Mouse (Mus musculus) cerebellum, adult 2 months (tissue): Measurements from ENCODE around the gene Vash2. TPM values are rescaled to one million over a fixed set of nuclear protein-coding genes. Genes with fewer than 3 reads are reported as not detected.

ENCODE experiments used
- DNase-seq, 2 experiments: peaks; one replicate each; pipeline ENCODE4 v3.0.0; 2021
- H3K27ac ChIP-seq: fragments of 200-500 bp; 2 replicates; pipeline ENCODE4 v1.5.1; 2012; ENCODE audit warnings: low read length, control low read depth, inconsistent platforms; ENCODE audit not compliant: insufficient read depth
- H3K27me3 ChIP-seq: fragments of 200-500 bp; 2 replicates; pipeline ENCODE4 v1.6.1; 2012; ENCODE audit warnings: inconsistent platforms, mild to moderate bottlenecking, low read length, moderate library complexity; ENCODE audit not compliant: control insufficient read depth, insufficient read depth
- H3K4me1 ChIP-seq: fragments of 200-500 bp; 2 replicates; pipeline ENCODE4 v1.6.1; 2011; ENCODE audit warnings: low read length; ENCODE audit not compliant: control insufficient read depth, insufficient read depth
- H3K4me3 ChIP-seq: fragments of 200-500 bp; replicated peaks from 2 replicates; pipeline ENCODE3; 2011; ENCODE audit warnings: mild to moderate bottlenecking, low read depth, low read length, control low read depth; ENCODE audit not compliant: insufficient read depth
- CTCF ChIP-seq: fragments of 200-500 bp; IDR thresholded peaks from 2 replicates; pipeline ENCODE4 v1.5.1; 2011; ENCODE audit warnings: low read depth, mild to moderate bottlenecking, control low read depth, low read length, moderate library complexity, borderline replicate concordance; ENCODE audit not compliant: insufficient read depth
- POLR2A ChIP-seq: fragments of 200-500 bp; IDR thresholded peaks from 2 replicates; pipeline ENCODE4 v1.6.1; 2011; ENCODE audit warnings: low read length, control low read depth, borderline replicate concordance; ENCODE audit not compliant: insufficient read depth
- WGBS: fragments of 180-500 bp; shearing (Covaris S2); methylation state at CpG from one replicate; pipeline ENCODE4 v1.1.7; 2018; 5-methylcytosine and 5-hydroxymethylcytosine counted together
- polyA plus RNA-seq: library from polyadenylated mRNA; depleted of rRNA; stranded (reverse); fragments of >200 nt; gene quantifications from 2 replicates; pipeline ENCODE4 v1.2.3, GENCODE M21; 2012

The Vash2 gene
- polyA plus RNA-seq, 1 experiment, result 3.0 TPM

DNA sequence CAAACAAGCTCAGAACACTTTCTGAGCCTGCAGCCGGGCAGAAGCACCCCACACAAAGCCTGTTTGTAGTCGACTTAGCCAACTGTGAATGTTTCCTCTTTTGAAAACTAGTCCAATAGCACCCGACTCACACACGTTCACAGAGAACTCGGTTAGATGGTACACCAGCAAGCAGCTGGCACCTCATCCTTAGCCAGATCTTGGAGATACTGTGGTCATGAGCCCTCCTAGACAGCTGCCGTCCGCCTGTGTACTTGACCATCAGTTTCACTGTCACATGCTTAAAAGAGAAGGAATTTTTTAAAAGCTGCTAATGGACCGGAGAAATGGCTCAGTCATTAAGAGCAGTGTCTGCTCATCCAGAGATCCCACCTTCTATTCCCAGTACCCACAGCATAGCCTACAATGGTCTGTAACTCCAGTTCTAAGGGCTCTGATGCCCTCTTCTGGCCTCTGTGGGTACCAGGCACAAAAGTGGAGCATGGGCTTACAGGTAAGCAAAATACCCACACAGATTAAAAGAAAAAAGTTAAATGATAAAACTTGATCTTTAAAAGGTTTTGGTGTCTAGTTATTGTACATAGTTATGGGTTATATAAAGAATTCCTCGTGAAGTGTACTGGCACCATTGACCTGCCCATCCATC lies 10.5 kb upstream of the Vash2 start:
- 72% methylated on average over 9 of the region's 9 CpGs for WGBS
- no peaks in the 10 kb centered on the region for H3K4me1 ChIP-seq
- no peaks in the 10 kb centered on the region; the same call in 1 of the 2 replicates for H3K27me3 ChIP-seq
- no peak for DNase-seq
- no peak overlapping the region for H3K4me3 ChIP-seq
- H3K27ac ChIP-seq, result no peak overlapping the region
- no peak for TF ChIP-seq POLR2A
- 0 out of 2 replicates have a peak, but pooled peaks have one; percentile 8 for TF ChIP-seq CTCF

DNA sequence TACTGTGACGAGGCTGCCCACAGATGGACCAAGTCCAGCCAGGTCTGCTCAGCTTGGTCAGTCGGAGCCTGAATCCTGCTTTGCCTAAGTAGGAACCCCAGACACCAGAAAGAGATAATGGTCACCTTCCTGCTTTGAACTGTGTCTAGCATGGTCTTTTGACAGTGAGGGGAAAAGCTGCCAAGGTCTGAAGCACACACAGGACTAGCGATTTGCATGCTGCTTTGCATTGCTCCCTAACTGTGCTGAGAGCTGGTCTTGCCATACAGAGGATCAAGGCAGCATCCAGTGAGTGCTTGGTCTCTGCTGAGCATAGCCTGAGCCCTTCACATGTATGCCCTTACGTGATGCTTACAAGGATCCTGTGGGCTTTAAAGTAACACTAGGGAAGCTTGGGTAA lies 2.3 kb upstream of the Vash2 start:
- Histone ChIP-seq H3K27ac (no peak overlapping the region), H3K4me1 (no peaks in the 10 kb centered on the region), H3K27me3 (no peaks in the 10 kb centered on the region; the same call in 1 of the 2 replicates), H3K4me3 (no peak overlapping the region)
- TF ChIP-seq CTCF, result no peak
- no peak for TF ChIP-seq POLR2A
- no peak for DNase-seq
- 78% methylated on average over 4 of the region's 4 CpGs for WGBS

GRCm38 (mm10) chr1:190980470-190980869 lies 1.4 kb upstream of the Vash2 start:
- no peaks in the 10 kb centered on the region for H3K4me1 ChIP-seq
- H3K4me3 ChIP-seq, result no peak overlapping the region
- no peak overlapping the region for H3K27ac ChIP-seq
- H3K27me3 ChIP-seq, result no peaks in the 10 kb centered on the region
- WGBS, result 100% methylated on average over 1 of the region's 1 CpGs
- no peak for TF ChIP-seq CTCF
- no peak for TF ChIP-seq POLR2A
- no peak for DNase-seq

GRCm38 (mm10) chr1:190978511-190979073 lies 504 bp downstream of the Vash2 start:
- TF ChIP-seq CTCF (no peak), POLR2A (no peak)
- H3K27me3 ChIP-seq, result no peaks in the 10 kb centered on the region
- WGBS, result under 1% methylated on average over 46 of the region's 46 CpGs
- peak overlapping the region; percentile 42 for H3K4me3 ChIP-seq
- no peak overlapping the region for H3K27ac ChIP-seq
- no peaks in the 10 kb centered on the region for H3K4me1 ChIP-seq
- DNase-seq, result peak in 1 of 2 experiments; percentile 32

DNA sequence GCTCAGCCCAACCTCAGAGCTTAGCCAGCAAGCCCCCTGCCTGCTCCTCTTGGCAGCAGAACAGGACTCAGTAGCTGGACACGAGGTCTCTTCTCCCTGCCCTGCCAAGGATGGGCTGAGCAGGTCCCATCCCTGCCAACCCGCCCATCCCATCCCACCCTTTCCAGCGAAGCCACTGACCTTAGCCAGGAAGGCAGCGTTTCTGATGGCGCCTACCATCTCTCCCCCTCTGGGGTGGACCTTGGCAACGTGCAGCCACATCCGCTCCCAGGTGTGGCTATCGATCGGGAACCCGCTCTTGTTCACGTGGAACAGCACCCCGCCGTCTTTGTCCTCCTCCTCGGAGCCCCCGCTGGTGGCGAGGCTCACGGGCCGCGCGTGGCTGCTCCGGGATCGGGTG lies 1.1 kb downstream of the Vash2 start:
- WGBS, result 1% methylated on average over 22 of the region's 22 CpGs

GRCm38 (mm10) chr1:190976887-190977573 lies 2.1 kb downstream of the Vash2 start:
- TF ChIP-seq POLR2A (no peak), CTCF (no peak)
- Histone ChIP-seq H3K27ac (no peak overlapping the region), H3K4me1 (peaks cover 3% of the 10 kb centered on the region), H3K4me3 (no peak overlapping the region), H3K27me3 (no peaks in the 10 kb centered on the region)
- DNase-seq, result no peak
- 74% methylated on average over 11 of the region's 11 CpGs for WGBS

More for the DNA sequence above, 1.1 kb downstream of the Vash2 start:
- peak; percentile 23 to 38 for DNase-seq
- no peaks in the 10 kb centered on the region for H3K27me3 ChIP-seq
- no peaks in the 10 kb centered on the region; the same call in 1 of the 2 replicates for H3K4me1 ChIP-seq
- TF ChIP-seq CTCF (no peak), POLR2A (no peak)
- H3K4me3 ChIP-seq, result peak overlapping the region; percentile 42
- no peak overlapping the region for H3K27ac ChIP-seq

- 100% methylated on average over 1 of the region's 1 CpGs for WGBS
- H3K4me1 ChIP-seq, result peaks cover 10% of the 10 kb centered on the region
- no peak overlapping the region for H3K27ac ChIP-seq
- H3K27me3 ChIP-seq, result no peaks in the 10 kb centered on the region
- DNase-seq, result no peak
- no peak for TF ChIP-seq CTCF
- TF ChIP-seq POLR2A, result no peak
- H3K4me3 ChIP-seq, result no peak overlapping the region
Measured at GRCm38 (mm10) chr1:190974833-190975232, 4.3 kb downstream of the Vash2 start.

DNA sequence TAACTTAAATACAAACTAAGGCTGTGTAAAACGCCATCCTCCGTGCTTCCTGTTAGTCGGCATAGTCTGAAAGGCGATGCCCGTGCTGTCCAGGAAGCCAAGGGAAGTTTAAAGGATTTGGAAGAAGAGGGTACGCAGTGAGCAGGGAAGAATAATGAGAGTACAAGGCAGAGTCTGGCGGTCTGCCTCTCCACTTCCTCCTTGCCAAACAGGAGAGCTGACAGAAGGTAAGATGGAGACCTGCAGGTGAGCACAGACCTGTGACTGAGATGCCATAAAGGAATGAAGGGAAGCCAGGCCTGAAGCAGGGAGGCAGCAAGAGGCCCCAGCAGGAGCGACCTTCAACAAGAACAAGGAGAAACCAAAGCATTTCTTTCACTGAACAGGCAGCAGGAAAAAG lies 4.9 kb downstream of the Vash2 start:
- H3K27me3 ChIP-seq, result no peaks in the 10 kb centered on the region
- H3K4me1 ChIP-seq, result peaks cover 10% of the 10 kb centered on the region
- 60% methylated on average over 8 of the region's 8 CpGs for WGBS
- H3K27ac ChIP-seq, result no peak overlapping the region
- TF ChIP-seq CTCF (no peak), POLR2A (no peak)
- DNase-seq, result peak; percentile 23 to 40
- no peak overlapping the region for H3K4me3 ChIP-seq
